Mouse (Mus musculus) adrenal gland, postnatal 36 days (tissue): ENCODE data around the gene Mdga1. TPM values are rescaled to one million over a fixed set of nuclear protein-coding genes. Genes with fewer than 3 reads are reported as not detected.

Experiments used
- DNase-seq, 2 experiments: peaks; one replicate each; pipeline ENCODE4 v3.0.0; 2021; ENCODE audit warnings: mixed read lengths in 1 of 2
- long read RNA-seq, 2 experiments: library from polyadenylated mRNA; stranded (forward); transcript quantifications; one replicate each; pipeline ENCODE4 v2.0.0; 2021; ENCODE audit warnings: borderline sequencing depth in 2 of 2
- total RNA-seq, 2 experiments: library from RNA; stranded (reverse); gene quantifications; 2 replicates each; pipeline ENCODE4 v1.2.3; 2021

Mdga1 gene
- total RNA-seq, result 1 to 10 TPM in 1 of 2 experiments, under 1 TPM in 1; 0.63 to 1.4 TPM
- long read RNA-seq, experiment 1, result 0 reads
- long read RNA-seq, experiment 2, result 0 reads

GRCm38 (mm10) chr17:29970037-29970555 is at the start of gene Mdga1:
Gene Mdga1 (minus strand): TSS chr17:29970087.
- DNase-seq, result no peak

DNA sequence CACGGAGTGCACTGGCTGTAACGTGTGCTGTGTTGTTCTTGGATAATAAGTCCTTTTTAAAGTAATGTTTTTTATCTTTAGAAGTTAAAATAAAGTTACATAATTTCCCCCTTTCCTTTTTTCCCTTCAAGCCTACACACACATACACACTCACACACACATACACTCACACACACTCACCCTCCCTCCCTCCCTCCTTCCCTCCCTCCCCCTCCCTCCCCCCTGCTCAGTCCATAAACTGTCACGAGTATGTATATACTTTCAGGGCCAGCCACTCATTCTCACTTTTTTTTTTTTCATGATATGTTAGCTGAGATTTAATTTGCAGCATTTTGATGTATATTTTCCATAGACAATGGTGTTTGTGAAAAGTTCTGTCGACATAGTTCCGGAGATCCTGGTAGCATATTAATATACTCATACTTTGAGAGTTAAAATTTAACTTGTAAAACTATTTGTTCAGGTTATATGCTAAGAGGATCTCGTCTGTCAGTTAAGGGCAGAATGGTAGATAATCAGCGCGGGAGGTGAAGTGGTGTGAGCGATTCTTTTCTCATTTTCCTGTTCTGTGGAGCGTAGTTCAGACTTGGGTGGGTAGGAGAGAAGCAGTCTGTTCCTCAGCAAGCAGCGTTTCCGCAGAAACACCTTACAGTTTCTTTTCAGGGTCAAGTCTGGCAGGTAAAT is 49.2 kb upstream of the Mdga1 start:
- DNase-seq, result no peak

DNA sequence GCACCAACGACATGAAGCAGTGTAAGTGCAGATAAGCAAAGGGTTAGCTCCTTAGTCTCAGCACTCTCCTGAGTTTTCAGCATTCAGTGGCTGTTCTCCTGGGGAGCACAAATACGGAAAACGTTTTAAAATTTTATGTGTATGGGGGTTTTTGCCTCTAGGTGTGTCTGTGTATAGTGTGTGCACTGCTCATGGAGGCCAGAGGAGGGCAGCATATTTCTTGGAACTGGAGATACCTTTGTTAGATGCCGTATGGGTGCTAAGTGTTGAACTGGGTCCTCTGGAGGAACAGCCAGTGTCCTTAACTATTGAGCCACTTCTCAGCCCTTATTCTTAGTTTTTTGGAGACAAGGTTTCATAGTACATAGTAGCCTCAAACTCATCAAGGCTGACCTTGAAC is 44.8 kb upstream of the Mdga1 start:
- no peak for DNase-seq

GRCm38 (mm10) chr17:30008392-30008791 is 38.5 kb upstream of the Mdga1 start:
- no peak for DNase-seq

DNA sequence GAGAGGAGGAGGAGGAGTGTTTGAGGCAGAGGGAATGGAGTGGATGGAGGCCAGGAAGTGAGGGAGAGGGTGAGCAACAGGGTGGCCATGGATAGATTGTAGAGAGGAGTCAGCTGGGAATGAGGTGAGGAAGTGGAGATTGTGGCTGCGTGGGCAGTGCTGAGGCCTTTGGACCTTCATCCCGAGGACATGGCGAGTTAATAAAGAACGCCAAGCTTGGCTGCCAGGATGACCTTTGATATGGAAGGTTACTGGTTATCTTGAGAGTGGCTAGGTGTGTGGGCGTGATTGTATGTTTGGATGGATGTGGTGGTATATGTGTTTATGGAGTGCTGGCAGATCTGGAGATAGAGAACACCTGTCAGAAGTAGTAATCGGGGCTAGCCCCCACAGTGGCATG is 38.0 kb upstream of the Mdga1 start:
- no peak for DNase-seq

- no peak for DNase-seq
Observed at GRCm38 (mm10) chr17:30006877-30007276, 37.0 kb upstream of the Mdga1 start.

GRCm38 (mm10) chr17:30005451-30005941 is 35.6 kb upstream of the Mdga1 start:
- peak; percentile 37 to 49 for DNase-seq

DNA sequence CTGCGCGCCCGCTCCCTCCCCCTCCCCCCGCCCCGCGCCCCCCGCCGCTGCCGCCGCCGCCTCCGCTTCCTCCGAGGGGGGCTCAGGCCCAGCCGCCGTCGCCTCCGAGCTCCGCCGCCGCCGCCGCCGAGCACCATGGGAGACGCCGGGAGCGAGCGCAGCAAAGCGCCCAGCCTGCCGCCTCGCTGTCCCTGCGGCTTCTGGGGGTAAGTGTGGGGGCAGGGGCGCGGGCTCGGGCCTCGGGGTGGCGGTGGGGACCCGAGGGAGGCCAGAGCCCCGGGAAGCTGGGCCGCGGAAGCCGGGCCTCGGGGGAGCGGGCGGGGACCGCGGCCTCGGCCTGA is 35.2 kb upstream of the Mdga1 start:
- no peak for DNase-seq

- peak; percentile 96 to 97 for DNase-seq
Observed at GRCm38 (mm10) chr17:30004203-30005102, 34.6 kb upstream of the Mdga1 start, which contains the start of gene Zfand3. Gene Zfand3 (plus strand): TSS chr17:30004733.

DNA sequence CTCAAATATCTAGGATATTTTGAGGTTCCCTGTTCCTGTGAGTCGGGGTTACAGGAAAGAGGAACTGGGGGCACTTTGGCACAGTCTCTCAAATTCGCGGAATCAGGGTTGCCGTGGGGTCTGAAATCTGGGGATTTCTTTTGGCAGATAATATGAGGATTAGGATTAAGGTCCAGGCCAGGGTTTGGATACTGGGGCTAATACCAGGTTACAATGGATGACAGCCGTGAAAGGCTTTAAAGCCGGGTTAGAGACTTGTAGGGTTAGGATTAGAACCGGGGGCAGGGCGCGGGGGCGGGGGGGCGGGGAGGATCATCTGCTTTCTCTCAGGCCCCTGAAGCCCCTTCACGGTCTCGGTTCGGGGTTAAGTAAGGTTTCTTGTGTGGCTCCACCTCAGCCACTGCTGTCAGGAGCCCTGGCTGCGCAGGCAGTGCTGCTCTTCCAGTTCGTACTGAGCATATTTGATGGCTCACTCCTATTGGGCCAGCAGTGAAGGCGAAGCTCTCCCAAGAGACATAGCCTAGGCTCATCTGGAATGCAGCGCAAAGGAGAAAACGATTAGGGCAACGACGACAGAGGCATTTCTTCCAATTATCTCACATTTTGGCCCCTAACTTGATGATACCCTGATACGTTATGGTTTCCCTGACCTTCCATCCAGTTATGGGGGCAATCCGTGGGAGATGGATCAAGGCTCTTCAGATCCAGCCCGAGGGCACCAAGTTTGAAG is 28.8 kb upstream of the Mdga1 start:
- DNase-seq, result no peak

DNA sequence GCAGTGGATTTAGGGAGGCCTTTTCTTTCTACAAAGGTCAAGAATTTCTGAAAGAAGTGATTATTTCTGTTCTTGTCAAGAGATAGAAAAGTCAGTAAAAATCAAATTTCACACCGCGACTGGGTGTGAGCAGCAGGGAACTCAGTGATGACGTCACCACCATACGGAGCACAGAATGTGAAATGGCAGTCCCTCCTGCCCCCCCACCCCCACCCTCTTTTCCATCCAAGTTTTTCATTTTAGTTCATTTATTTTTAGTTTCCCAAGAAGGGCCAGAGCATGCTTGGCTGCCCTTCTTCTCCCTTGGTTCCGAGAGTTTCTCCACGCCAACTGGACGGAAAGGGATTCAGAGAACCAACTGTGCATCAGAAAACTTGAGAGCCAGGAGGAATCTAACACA is 27.8 kb upstream of the Mdga1 start:
- no peak for DNase-seq

- no peak for DNase-seq
Observed at GRCm38 (mm10) chr17:29995986-29996385, 26.1 kb upstream of the Mdga1 start.

- DNase-seq, result no peak
Observed at GRCm38 (mm10) chr17:29994459-29994858, 24.6 kb upstream of the Mdga1 start.

DNA sequence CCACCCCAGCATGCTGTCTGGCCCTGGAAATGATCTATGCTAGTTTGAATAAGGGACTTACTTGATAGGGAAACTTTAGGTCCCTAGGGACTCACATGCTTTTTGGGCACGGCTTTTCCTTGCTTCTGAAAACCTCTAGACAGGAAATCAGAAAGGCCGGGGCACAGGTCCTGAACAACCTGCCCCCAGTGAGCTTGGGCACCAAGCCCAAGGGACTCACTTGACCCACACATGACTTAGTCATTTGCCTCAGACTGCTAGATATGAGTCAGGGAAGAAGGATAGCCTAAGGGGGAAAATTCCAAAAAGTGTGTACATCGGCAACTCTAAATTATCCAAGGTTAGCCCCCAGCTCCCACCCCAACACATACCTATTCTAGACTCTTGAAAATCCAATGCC is 24.1 kb upstream of the Mdga1 start:
- DNase-seq, result peak; percentile 57 to 59

DNA sequence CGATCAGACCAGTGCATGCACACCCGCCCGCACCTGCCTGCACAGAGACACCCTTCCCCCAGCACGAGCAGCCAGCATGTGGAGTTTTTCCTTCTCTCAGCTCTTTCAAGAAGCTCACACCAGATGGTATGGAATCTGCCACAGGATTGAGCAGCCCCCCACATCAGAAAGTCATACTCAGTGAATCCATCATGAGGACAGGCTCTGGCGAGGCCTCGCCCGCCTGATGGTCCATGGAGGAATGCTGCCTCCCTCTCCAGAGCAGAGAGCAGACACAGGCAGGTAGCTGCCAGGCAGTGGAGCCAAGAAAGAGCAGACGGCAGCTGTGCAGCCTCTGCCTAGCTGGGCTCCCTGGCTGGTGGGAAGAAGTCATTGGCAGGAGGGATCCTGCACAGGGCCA is 23.6 kb upstream of the Mdga1 start:
- DNase-seq, result no peak

DNA sequence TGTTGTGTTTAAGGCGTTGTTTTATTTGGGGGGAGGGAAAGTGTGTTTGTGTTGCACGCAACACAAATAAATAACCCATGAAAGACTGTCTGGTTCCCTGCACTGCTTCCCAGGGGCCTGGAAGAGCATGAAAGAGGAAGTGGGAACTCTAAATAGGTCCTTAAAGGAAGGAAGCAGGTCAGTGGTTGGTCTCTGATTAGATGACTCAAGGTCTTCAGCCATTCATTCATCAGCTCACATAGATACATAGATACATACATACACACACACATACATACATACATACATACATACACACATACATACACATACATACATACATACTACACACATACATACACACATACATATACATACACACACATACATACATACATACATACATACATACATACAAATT is 21.0 kb upstream of the Mdga1 start:
- DNase-seq, result no peak

DNA sequence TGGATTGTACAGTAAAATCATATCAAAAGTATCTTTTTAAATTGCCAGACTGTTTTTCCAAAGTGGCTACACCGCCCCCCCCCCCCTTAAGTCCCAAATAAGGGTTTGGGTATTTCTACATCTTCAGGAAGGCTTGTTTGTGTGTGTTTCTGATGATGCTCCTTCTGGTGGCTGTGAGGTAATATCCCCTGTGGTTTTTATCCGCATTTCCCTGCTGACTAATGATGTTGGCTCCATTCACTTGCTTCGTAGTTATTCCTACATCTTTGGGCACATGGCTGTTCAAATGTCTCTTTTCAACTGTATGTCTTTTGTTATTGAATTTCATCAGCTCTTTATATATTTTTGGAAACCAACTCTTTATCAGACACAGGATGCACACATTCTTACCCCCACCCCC is 20.2 kb upstream of the Mdga1 start:
- no peak for DNase-seq

- DNase-seq, result no peak
Observed at GRCm38 (mm10) chr17:29989653-29990052, 19.8 kb upstream of the Mdga1 start.

DNA sequence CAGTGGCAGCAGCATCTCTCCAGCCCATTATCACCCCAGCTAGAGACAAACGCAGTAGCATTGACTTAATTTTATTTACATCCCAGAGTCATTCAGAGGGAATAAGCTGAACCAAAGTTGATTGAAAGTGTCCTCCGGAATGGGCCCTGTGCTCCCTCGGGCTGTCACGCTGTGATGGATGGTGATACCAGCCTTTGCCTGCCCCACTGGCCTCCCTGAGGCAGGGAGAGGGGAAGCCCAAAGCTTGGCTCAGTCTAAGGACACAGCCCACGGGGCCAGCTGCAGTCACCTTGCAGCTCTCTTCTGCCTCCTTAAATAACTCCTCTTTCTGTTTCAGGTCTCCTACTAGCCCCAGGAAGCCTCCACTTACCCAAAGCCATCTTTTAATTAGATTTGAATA is 18.3 kb upstream of the Mdga1 start:
- DNase-seq, result peak; percentile 30 to 35

DNA sequence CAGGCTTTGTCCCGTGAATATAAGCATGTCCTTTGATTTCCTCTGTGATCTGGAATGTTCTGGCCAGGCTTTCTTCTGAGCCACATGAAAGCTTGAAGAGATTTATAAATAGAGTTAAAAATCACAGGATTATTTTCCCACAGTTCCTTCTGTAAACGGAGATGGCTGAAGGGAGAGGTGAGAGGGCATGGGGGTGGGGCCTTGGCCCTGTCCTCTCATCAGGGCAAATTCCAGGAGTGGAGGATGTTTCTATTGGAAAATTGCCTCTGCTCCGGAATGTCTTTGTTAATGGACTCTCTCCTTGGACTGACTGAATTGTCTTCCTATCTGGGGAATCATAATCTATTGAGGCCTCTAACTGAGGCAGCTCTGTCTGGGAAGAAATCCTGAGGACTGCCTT is 15.6 kb upstream of the Mdga1 start:
- peak in 1 of 2 experiments; percentile 55 for DNase-seq

DNA sequence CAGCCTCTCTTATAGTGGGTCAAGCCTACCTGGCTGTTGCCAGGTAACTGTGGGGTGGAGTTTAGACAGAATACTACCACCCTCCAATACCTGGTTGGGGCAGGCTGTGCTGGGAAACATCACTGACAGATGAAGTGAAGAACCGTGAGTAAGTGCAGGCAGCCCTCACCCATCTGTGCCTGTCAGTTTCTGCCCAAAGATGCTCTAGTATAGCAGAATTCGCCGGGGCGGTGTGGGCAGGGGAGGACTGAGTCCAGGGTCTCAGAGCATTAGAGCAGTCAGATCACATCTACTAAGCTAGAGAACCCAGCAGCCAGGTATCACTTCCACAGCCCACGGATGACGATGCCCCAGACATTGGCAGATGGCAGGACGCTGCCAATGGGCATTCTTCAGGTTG is 15.0 kb upstream of the Mdga1 start:
- no peak for DNase-seq

GRCm38 (mm10) chr17:29983190-29983589 is 13.3 kb upstream of the Mdga1 start:
- DNase-seq, result no peak
